Mouse (Mus musculus): ENCODE measurements around the gene Rasgrf2. TPM values are rescaled to one million over a fixed set of nuclear protein-coding genes. Genes with fewer than 3 reads are reported as not detected.

Rasgrf2 gene
- polyA plus RNA-seq, 1 experiment from 2014 or later = 1.0 TPM

DNA sequence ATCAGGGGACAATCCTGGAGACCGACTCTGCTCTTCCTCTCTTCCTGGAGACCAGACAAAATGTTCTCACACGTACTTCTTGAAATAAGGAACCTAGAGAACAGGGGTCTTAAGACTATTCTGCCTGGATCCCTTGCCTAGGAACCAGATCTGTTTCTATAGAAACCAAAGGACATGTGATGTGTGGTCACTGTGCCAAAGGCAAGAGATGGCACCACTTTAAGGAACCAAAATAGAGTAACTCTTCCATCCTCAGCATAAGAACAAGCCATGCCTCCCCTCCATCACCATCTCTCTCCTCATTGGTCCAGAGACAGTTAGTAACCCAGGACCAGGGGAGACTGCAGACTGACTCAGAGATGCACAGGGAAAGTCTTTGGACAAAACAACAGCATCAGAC lies 140.0 kb downstream of the Rasgrf2 start:
- WGBS = 92% methylated on average over 2 of the region's 2 CpGs
- no peak overlapping the region for H3K4me3 ChIP-seq (ENCODE audit: low read length)
- H3K9me3 ChIP-seq (ENCODE audit: low read length) = peaks cover 3% of the 10 kb centered on the region; the same call in 1 of the 2 replicates
- H3K4me1 ChIP-seq (ENCODE audit: insufficient read depth, low read length) = no peaks in the 10 kb centered on the region
- H3K4me2 ChIP-seq (replicated peaks; ENCODE audit: low read depth, low read length) = no peak overlapping the region
- no peak overlapping the region for H3K27ac ChIP-seq (ENCODE audit: low read length)
- H3K27me3 ChIP-seq (ENCODE audit: insufficient read depth, low read length) = no peaks in the 10 kb centered on the region
- ATAC-seq (ENCODE audit: low FRiP score, low TSS enrichment) = no peak
- no peaks in the 10 kb centered on the region for H3K36me3 ChIP-seq (ENCODE audit: insufficient read depth, low read length)
- H3K9ac ChIP-seq (replicated peaks; ENCODE audit: low read length) = no peak overlapping the region

DNA sequence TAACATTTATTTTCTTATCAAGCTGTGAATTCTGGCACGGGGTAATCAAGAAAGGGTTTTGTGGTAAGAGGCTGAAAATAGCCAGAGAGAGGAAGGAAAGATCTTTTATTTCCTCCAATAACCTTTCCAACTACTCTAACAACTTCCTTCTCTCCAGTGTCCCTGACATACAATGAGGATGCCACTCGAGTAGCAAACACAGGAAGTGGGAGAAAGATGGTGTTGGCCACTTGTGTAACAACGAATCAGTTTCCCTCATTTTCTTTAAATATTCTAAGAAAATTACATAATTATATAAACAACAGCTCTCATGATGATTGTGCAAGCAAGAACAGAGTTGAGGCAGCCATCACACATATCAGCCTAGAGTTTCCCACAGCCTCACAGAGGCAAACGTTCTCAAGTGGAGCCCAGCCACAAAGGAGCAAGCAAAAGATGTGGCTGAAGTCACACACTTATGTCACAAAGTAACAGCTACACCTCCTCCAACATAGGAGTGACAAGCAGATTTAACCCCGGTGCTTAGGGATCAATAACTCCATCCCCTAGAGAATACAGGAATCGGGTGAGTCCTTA lies 140.7 kb downstream of the Rasgrf2 start:
- no peak for ATAC-seq (ENCODE audit: low FRiP score, low TSS enrichment)
- Histone ChIP-seq H3K9me3 (ENCODE audit: low read length) (peaks cover 3% of the 10 kb centered on the region; the same call in 1 of the 2 replicates), H3K27me3 (ENCODE audit: insufficient read depth, low read length) (no peaks in the 10 kb centered on the region), H3K9ac (replicated peaks; ENCODE audit: low read length) (no peak overlapping the region), H3K4me2 (replicated peaks; ENCODE audit: low read depth, low read length) (no peak overlapping the region), H3K4me1 (ENCODE audit: insufficient read depth, low read length) (no peaks in the 10 kb centered on the region), H3K27ac (ENCODE audit: low read length) (no peak overlapping the region), H3K4me3 (ENCODE audit: low read length) (no peak overlapping the region), H3K36me3 (ENCODE audit: insufficient read depth, low read length) (no peaks in the 10 kb centered on the region)
- 66% methylated on average over 6 of the region's 6 CpGs for WGBS

DNA sequence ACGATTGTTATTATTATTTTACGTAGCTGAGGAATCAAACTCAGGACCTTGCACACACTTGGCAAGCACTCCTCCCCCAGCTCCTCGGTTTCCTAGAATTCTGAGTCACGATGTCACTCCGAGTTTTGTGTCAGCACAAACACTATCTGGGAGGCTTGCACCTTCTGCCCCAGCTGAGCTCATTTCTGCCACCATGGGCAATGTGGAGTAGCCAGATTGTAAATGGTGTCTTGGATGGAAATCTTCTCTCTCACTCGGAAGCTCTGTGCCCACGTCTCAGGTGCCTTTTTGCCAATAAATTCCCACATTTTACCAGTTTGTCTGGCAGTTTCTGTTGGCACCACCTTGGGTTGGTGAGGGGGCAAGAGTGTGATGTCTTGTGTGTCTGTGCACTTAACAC lies 143.1 kb downstream of the Rasgrf2 start:
- no peak overlapping the region for H3K27ac ChIP-seq (ENCODE audit: low read length)
- H3K4me3 ChIP-seq (ENCODE audit: low read length) = no peak overlapping the region
- no peaks in the 10 kb centered on the region for H3K4me1 ChIP-seq (ENCODE audit: insufficient read depth, low read length)
- H3K4me2 ChIP-seq (replicated peaks; ENCODE audit: low read depth, low read length) = no peak overlapping the region
- H3K9ac ChIP-seq (replicated peaks; ENCODE audit: low read length) = no peak overlapping the region
- H3K36me3 ChIP-seq (ENCODE audit: insufficient read depth, low read length) = no peaks in the 10 kb centered on the region
- 81% methylated on average over 7 of the region's 7 CpGs for WGBS
- H3K9me3 ChIP-seq (ENCODE audit: low read length) = peaks cover 3% of the 10 kb centered on the region; the same call in 1 of the 2 replicates
- ATAC-seq (ENCODE audit: low FRiP score, low TSS enrichment) = no peak
- H3K27me3 ChIP-seq (ENCODE audit: insufficient read depth, low read length) = no peaks in the 10 kb centered on the region

DNA sequence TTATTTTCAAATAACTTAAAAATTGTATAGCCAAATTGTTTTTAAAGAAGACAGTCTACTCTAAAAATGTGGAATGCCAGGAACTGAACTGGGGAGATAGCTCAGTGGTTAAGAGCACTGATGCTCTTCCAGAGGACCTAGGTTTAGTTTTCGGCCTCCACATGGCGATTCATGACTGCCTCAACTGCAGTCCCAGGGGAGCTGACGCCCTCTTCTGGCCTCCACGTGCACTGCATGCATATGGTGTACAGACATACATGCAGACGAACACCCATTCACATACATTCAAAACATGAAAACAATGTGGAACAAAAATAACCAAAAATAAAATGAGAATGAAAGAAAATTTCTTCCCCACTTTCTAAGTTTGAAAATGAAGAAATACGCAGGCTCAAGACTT lies 144.5 kb downstream of the Rasgrf2 start:
- H3K9me3 ChIP-seq (ENCODE audit: low read length) = no peaks in the 10 kb centered on the region
- H3K27me3 ChIP-seq (ENCODE audit: insufficient read depth, low read length) = no peaks in the 10 kb centered on the region
- no peak overlapping the region for H3K4me3 ChIP-seq (ENCODE audit: low read length)
- no peak for ATAC-seq (ENCODE audit: low FRiP score, low TSS enrichment)
- H3K36me3 ChIP-seq (ENCODE audit: insufficient read depth, low read length) = no peaks in the 10 kb centered on the region
- no peaks in the 10 kb centered on the region for H3K4me1 ChIP-seq (ENCODE audit: insufficient read depth, low read length)
- H3K4me2 ChIP-seq (replicated peaks; ENCODE audit: low read depth, low read length) = no peak overlapping the region
- 91% methylated on average over 6 of the region's 6 CpGs for WGBS
- H3K27ac ChIP-seq (ENCODE audit: low read length) = no peak overlapping the region
- H3K9ac ChIP-seq (replicated peaks; ENCODE audit: low read length) = no peak overlapping the region

DNA sequence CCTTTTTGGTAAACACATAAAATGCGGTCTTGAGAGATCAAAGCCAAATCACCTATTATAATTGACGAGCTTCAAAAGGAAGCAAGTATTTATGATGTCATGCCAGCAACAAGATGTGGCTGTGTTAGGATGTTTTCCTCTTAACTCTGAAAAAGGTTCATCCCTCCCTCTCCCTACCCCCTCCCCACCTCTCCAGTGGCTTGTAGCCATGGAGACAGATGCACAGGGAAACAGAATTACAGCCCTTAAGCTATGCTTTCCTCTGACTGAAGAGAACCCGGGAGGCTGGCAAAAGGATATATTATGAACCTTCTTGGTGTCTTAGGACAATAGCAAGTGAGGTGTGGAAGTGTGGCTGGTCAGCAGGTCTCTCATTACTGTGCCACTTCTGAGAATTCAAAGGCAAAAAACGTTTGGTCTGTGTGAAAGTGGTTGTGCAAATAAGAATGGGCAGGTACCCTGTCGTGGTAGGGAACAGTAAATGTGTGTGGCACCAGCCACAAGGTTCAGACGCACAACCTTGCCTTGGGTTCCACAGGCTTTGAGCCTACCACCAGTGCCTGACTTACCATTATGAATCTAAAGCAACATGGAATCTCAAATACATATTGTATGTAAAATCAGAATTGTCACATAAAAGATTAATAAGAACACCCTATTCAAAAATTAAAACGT lies 145.4 kb downstream of the Rasgrf2 start:
- ATAC-seq (ENCODE audit: low FRiP score, low TSS enrichment) = no peak
- no peaks in the 10 kb centered on the region for H3K9me3 ChIP-seq (ENCODE audit: low read length)
- no peak overlapping the region for H3K27ac ChIP-seq (ENCODE audit: low read length)
- no peaks in the 10 kb centered on the region for H3K4me1 ChIP-seq (ENCODE audit: insufficient read depth, low read length)
- no peak overlapping the region for H3K9ac ChIP-seq (replicated peaks; ENCODE audit: low read length)
- H3K27me3 ChIP-seq (ENCODE audit: insufficient read depth, low read length) = no peaks in the 10 kb centered on the region
- WGBS = 41% methylated on average over 7 of the region's 7 CpGs
- no peak overlapping the region for H3K4me3 ChIP-seq (ENCODE audit: low read length)
- H3K36me3 ChIP-seq (ENCODE audit: insufficient read depth, low read length) = no peaks in the 10 kb centered on the region
- H3K4me2 ChIP-seq (replicated peaks; ENCODE audit: low read depth, low read length) = no peak overlapping the region

DNA sequence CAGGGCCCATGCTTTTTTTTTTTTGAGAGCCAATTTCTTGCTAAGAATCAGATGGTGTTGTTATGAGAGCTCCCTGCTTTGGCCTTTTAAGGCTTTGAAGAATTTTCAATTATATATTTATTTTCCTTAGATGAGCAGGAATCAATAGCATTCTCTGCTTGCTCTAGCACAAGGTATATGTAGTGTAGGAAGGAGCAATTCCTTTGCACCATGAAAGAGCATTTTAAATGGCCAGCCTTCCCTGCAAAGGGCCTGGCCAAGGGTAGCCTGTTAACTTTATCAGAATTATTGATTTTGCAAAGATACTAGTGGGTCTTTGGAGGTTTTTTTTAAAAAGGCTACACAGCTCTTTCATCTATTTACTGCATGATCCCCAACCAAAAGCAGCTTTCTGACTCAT lies 146.4 kb downstream of the Rasgrf2 start:
- ATAC-seq (ENCODE audit: low FRiP score, low TSS enrichment) = no peak
- no peak overlapping the region for H3K9ac ChIP-seq (replicated peaks; ENCODE audit: low read length)
- H3K36me3 ChIP-seq (ENCODE audit: insufficient read depth, low read length) = no peaks in the 10 kb centered on the region
- no peak overlapping the region for H3K27ac ChIP-seq (ENCODE audit: low read length)
- no peak overlapping the region for H3K4me2 ChIP-seq (replicated peaks; ENCODE audit: low read depth, low read length)
- no peaks in the 10 kb centered on the region for H3K27me3 ChIP-seq (ENCODE audit: insufficient read depth, low read length)
- no peaks in the 10 kb centered on the region for H3K4me1 ChIP-seq (ENCODE audit: insufficient read depth, low read length)
- no peak overlapping the region for H3K4me3 ChIP-seq (ENCODE audit: low read length)
- H3K9me3 ChIP-seq (ENCODE audit: low read length) = no peaks in the 10 kb centered on the region

DNA sequence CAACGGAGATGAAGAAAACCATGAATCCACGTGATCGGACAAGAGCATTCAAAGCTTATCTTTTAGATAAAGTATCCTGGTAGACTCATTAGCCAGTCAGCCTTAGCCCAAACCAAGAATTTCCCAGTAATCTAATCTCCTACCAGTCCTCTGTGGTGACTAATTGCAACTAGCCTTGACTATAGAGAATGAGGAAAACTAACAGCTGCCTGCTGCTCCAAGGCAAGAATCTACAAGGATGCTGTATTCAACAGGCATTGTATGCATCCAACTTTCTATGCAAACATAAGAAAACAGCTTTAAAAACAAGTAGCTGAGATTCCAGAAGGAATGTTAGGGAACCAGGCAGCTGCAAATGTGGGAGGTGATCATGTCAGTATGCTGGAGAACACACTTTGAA lies 149.4 kb downstream of the Rasgrf2 start:
- no peaks in the 10 kb centered on the region for H3K4me1 ChIP-seq (ENCODE audit: insufficient read depth, low read length)
- no peak for ATAC-seq (ENCODE audit: low FRiP score, low TSS enrichment)
- H3K4me2 ChIP-seq (replicated peaks; ENCODE audit: low read depth, low read length) = no peak overlapping the region
- no peak overlapping the region for H3K4me3 ChIP-seq (ENCODE audit: low read length)
- no peak overlapping the region for H3K9ac ChIP-seq (replicated peaks; ENCODE audit: low read length)
- no peaks in the 10 kb centered on the region for H3K36me3 ChIP-seq (ENCODE audit: insufficient read depth, low read length)
- H3K9me3 ChIP-seq (ENCODE audit: low read length) = no peaks in the 10 kb centered on the region
- H3K27me3 ChIP-seq (ENCODE audit: insufficient read depth, low read length) = no peaks in the 10 kb centered on the region
- H3K27ac ChIP-seq (ENCODE audit: low read length) = no peak overlapping the region
- 74% methylated on average over 3 of the region's 3 CpGs for WGBS

DNA sequence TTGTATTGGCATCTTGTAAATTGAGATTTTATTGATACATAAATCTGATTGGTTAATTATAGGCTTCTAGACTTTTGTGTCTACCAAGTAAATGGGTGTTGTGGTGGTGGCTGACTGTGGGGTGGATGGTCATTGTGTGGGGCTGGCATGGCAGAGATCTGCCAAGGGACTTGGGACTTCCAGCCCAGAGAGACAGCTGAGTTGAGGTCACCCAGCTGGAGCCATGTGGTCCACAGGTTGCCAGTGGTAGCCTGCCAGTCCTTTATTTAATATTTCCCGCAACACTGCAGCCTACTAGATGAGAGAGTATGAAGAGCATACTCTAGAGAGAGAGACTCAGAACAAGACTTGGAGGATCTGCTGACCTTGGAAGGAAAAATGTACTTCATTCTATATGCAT lies 150.0 kb downstream of the Rasgrf2 start:
- Histone ChIP-seq H3K27ac (ENCODE audit: low read length) (no peak overlapping the region), H3K9me3 (ENCODE audit: low read length) (no peaks in the 10 kb centered on the region), H3K9ac (replicated peaks; ENCODE audit: low read length) (no peak overlapping the region), H3K4me2 (replicated peaks; ENCODE audit: low read depth, low read length) (no peak overlapping the region), H3K36me3 (ENCODE audit: insufficient read depth, low read length) (no peaks in the 10 kb centered on the region), H3K4me1 (ENCODE audit: insufficient read depth, low read length) (no peaks in the 10 kb centered on the region), H3K27me3 (ENCODE audit: insufficient read depth, low read length) (no peaks in the 10 kb centered on the region), H3K4me3 (ENCODE audit: low read length) (no peak overlapping the region)
- no peak for ATAC-seq (ENCODE audit: low FRiP score, low TSS enrichment)
- 100% methylated on average over 1 of the region's 1 CpGs for WGBS

DNA sequence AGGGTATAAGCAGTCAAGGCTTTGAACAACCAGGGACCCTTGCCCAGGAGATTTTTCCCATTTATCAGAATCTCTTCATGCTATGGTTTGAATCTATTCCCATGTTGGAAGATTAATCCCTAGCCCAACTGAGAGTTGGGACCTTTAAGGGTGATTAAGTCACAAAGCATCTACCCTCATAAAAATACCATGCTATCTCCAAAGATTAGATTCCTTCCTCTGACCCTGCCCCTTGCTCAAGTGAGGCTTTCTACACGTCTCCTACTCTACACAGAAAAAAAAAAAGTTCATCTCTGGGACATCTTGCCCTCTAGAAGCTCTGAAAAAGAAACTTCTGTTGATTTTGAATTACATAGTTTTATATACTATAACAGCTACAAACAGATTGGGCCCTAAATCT lies 154.5 kb downstream of the Rasgrf2 start:
- Histone ChIP-seq H3K27ac (ENCODE audit: low read length) (no peak overlapping the region), H3K9me3 (ENCODE audit: low read length) (no peaks in the 10 kb centered on the region), H3K36me3 (ENCODE audit: insufficient read depth, low read length) (no peaks in the 10 kb centered on the region), H3K4me2 (replicated peaks; ENCODE audit: low read depth, low read length) (no peak overlapping the region), H3K9ac (replicated peaks; ENCODE audit: low read length) (no peak overlapping the region), H3K4me3 (ENCODE audit: low read length) (no peak overlapping the region), H3K27me3 (ENCODE audit: insufficient read depth, low read length) (no peaks in the 10 kb centered on the region), H3K4me1 (ENCODE audit: insufficient read depth, low read length) (no peaks in the 10 kb centered on the region)
- ATAC-seq (ENCODE audit: low FRiP score, low TSS enrichment) = 0 out of 2 replicates have a peak, but pooled peaks have one; percentile 27
- 38% methylated on average over 1 of the region's 1 CpGs for WGBS

DNA sequence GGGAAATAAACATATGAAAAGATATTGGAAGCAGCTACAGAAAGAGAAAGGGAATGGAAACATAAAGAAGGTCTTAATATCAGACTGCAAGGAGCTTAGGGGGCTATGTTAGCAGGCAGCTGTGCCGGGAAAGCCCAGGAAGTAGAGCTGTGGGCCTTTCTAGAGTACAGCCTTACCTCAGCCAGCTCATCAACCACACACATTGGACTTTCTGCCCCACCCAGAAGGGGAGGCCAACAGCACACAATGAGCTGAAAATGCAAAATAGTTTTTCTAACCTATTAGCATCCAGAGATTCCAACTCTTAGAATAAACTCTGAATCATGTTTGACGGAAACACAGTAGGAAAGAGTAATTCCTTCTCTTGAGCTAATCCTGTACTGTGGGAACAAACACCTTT lies 154.9 kb downstream of the Rasgrf2 start:
- no peak for ATAC-seq (ENCODE audit: low FRiP score, low TSS enrichment)
- Histone ChIP-seq H3K36me3 (ENCODE audit: insufficient read depth, low read length) (no peaks in the 10 kb centered on the region), H3K4me2 (replicated peaks; ENCODE audit: low read depth, low read length) (no peak overlapping the region), H3K27me3 (ENCODE audit: insufficient read depth, low read length) (no peaks in the 10 kb centered on the region), H3K4me3 (ENCODE audit: low read length) (no peak overlapping the region), H3K9me3 (ENCODE audit: low read length) (no peaks in the 10 kb centered on the region), H3K4me1 (ENCODE audit: insufficient read depth, low read length) (no peaks in the 10 kb centered on the region), H3K27ac (ENCODE audit: low read length) (no peak overlapping the region), H3K9ac (replicated peaks; ENCODE audit: low read length) (no peak overlapping the region)
- WGBS = 87% methylated on average over 2 of the region's 2 CpGs

Data from kidney, embryonic 16.5 days (tissue).